Mouse (Mus musculus) neutrophil, adult 5-6 weeks (primary cell): Measurements from ENCODE around the gene Rap1a. TPM values are rescaled to one million over a fixed set of nuclear protein-coding genes. Genes with fewer than 3 reads are reported as not detected.
A peak's percentile ranks its signal among the peaks of the same experiment; 100 is the strongest.

Experiments
- ATAC-seq: fragments of 151-379, 151-347 bp; 2 replicates; pipeline ENCODE4 v1.8.0; 2017; ENCODE audit warnings: mild to moderate bottlenecking, moderate TSS enrichment; ENCODE audit not compliant: insufficient number of reproducible peaks, poor library complexity, low FRiP score, severe bottlenecking; ENCODE audit errors: extremely low read depth
- total RNA-seq: library from RNA; stranded (forward); fragments of 200-1000 nt; gene quantifications from 2 replicates; pipeline ENCODE4 v1.2.3, GENCODE M21; 2017

Gene Rap1a
- total RNA-seq, 1 experiment from 2014 or later, result 146 TPM

DNA sequence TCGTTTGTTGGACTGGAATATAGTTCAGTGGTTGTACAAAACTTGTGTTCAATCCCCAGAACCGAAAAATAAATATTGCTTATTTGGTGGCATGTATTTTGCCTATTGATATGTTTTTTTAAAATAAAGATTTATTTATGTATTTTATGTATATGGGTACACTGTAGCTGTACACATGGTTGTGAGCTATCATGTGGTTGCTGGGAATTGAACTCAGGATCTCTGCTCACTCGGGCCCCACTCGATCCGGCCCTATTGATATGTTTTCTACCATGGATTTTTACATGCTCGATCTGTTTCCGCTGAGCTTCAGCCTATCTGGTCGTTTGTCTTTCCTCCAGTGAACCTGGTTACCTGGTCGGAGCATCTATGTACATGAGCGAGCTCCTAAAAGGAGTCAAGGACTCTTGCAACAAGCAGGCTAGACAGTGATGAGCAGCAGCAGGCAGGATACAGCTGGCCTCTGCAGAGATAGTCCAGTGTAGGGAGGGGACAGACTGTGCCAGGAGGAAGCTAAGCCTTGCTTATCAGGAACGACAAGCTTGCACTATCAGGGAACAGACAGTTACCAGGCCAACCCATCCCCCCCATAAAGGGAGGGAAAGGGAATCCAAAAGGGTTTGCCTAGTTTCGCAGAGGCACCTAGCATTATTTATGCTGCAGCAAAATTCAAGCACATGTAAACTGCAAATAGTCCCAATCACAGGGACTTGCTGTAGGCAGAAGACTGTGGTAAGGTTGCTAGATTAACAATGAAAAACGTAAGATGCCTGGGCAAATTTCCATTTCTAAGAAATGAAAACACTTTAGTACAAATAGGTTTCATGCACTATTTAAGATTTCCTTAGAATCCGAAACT, 7.3 kb upstream of the Rap1a start:
- no peak for ATAC-seq

DNA sequence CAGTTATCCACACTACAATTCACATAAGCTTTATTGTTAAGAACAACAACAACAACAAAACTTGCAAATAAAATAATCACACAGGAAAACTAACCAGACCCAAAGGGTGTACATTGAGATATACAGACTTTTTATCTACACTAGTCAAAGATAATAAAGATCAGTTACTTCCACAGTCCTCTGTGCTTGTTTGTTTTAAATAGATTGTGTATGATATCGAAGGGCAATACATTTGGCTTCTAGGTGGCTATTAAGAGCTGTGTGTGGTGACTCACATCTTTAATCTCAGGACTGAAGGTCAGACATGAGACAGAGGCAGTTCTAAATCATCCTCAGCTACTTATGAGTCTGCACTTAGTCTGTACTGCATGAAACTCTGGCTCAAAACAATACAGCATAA, 6.5 kb upstream of the Rap1a start:
- ATAC-seq, result no peak

DNA sequence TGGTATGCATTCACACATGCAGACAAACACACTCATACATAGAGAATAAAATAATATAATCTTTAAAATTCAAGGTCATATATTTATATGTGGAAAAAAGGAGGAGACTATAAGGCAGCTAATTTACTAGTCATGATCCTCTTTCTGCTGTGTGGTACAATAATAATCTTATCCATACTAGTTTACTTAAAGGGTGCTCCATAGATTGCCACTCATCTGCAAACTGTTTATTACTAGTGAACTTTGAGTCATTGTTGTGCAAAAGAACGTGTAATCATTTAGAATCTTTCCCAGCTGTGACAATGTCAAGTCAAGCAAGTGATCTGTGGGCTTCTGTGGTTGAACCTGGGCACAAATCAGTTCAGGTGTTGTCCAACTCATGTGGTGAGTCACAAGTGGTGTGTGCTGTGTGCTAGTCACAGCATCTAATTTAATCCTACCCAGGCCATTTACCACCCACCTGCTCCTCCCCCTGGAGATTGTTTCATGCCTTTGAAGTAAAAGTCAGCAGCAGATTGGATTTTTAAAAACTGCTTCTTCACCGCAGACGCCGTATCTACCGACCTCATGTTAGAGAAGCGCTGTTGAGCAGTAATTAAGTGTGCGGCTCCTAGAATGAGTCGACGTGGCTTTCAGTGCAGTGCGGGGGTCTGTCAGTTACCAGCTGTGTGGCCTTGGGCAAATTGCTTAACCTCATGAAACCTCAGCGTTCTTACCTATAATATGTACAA, 5.5 kb upstream of the Rap1a start:
- ATAC-seq, result no peak

DNA sequence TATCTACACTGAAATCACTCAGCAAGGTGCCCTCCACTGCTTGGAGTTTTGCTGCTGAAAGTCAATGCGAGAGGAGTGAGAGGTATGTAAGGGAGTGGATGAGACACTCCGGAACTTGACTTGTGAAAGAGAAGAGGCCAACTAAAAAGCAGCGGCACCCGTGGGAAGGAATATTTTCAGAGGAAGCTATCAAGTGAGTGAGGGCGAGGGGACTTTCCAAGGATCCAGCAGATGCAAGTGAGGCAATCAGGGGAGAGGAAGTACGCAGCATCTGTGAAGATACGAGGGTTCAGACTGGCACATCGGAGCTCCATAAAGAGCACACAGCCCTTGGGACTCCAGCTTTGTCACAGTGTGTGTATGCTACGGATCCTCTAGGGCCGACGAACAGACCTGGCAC, 2.5 kb upstream of the Rap1a start:
- no peak for ATAC-seq

DNA sequence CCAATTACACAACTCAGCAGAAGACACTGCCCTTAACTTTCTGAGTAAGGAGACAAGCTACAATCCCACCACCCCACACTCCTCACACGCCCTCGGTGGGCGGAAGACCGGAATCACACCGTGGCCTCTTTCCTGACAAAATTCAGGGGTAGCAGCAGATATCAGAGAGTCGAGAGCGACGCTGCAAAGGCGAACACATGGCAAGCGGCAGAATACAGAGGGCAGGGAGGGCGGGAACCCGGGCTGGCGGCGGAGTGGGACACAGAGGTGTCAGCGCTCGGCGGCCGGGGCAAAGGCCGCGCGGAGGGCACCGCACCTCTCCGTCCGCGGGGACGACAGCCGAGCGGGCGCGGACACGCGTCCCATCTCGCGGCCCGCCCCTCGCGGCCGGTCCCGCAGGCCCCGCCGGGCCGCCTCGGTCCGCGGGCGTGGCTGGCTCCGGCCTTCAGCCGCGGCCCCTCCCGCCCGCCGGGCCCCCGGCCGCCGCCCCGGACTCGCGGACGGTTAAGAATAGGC, 403 bp downstream of the Rap1a start:
- ATAC-seq, result peak; percentile 17; the same call in 1 of the 2 replicates

DNA sequence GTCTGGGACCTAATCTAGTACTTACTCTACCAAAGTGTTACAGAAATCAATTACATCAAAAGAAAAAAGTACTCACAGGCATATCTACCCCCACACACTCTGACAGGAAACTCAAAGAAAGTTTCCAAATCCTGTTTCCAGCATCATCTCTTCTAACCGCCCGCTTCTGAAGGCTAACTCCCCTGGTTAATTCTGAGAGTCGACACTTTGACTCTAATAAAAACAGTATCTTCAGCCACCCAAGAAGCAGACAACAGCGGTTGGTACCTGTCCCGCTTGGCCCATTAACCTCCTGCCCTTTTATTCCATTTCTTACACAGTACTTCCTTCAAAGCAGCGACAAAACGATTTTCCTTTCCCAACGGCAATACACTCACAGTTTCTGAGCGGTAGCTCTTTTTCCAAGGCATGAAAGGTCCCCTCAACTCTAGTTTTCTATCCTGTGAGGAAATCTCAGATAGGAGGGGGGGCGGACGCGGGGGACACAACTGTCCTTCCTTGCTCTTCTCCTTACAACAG, 921 bp downstream of the Rap1a start:
- ATAC-seq, result no peak

DNA sequence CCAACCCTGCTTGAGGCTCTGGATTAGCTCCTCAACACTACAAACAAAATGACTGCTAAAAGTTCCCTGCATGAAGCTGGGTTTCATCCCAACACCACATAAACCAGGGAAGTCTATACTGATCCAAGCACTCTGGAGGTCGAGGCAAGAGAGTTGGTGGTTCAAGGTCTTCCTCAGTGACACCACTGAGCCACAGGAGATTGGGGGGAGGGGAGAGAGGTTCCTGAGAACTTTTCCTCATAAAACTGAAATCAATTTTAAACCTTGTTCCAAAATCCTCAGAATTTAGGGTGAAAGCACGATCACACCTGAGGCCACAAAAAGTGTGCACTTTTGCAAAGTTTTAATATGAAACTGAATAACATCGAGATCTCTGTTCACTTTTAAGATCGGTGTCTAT, 1.8 kb downstream of the Rap1a start:
- ATAC-seq, result no peak

DNA sequence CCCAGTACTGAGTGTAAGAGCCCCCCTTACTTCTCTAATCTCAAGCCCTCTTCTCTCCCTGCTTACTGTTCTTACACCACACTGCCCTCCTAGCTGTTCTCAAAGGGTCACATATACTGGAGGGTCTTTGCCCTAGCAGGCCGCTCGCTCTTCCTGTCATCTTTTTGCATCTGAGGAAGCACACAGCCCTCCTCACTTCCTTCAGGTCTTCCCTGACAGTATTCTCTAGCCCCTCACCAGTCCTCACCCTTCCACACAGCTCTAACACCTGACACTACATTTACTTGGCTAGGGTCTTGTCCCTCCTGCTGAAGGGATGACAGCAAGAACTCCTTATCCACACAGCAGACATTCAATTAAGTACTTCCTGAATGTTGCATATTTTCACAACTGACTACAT, 2.4 kb downstream of the Rap1a start:
- no peak for ATAC-seq

DNA sequence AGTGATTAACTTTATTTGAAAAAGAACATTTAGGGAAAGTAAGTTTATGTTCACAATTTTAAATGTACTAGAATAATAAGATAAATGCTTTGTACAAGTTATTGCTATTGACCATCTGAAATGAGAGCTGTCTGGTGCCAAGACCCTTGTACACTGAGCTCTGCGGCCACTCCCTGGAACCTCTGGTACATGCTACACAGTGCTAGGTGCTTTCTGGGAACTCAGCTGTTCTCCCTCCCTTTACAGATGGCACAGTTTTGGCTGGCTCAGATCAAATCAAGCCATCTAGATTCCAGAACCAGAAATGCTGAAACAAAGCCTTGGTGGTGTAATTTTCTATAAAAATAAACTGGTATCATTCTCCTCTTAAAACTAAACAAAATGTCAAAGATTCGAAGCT, 3.7 kb downstream of the Rap1a start:
- no peak for ATAC-seq

DNA sequence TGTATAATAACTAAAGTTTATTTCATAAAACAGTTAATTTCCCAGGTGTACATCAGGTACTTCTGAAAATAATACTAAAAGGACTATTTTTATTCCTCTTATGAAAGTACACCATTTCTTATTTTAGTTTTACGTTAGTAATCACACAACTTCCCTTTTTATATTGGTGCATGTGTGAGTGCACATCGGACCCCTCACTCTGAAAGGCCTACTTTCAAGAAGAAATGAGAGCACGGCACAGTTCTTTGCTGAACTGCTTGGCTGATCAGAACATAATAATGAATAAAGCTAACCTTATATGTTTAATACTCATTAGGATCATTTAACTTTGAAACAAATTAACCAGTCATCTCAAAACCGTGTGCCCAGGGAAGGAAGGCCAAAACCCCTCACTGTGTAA, 4.4 kb downstream of the Rap1a start:
- peak; percentile 27; the same call in 1 of the 2 replicates for ATAC-seq

DNA sequence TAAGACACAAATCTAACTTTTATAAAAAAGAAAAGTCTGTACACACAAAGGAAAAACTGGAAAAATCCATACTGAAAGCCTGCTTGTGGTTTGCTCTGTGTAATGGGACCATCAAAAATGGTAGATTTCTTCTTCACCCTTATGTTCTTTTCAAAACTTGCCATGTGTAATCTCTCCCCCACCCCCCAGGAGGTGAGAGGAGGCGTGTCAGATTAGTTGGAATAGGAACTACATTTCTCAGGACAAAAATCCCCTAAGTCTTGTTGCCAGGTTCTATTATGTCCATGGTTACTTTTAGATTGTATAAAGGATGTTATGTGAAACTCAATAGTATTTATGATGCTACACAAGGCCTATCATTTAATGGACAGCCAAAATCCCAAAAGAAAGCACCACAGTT, 6.8 kb downstream of the Rap1a start:
- ATAC-seq, result no peak

DNA sequence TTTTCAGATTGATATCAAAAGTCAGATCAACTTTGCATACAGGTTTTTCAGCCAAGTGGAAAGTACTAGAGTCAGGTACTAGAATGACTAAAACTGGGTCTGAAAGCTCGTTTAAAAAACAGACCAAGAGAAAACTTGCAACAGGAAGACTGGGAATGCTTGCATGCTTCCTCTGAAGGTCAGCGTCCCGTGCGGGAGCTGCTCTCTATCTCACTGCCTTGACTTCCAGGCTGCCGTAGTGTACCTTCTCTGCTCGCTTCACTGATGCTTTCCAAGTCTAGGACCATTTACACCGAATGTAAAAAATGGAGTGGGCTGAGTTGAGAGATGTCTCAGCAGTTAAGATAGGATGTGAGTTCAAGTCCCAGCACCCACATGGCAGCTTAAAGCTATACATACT, 8.8 kb downstream of the Rap1a start:
- no peak for ATAC-seq

DNA sequence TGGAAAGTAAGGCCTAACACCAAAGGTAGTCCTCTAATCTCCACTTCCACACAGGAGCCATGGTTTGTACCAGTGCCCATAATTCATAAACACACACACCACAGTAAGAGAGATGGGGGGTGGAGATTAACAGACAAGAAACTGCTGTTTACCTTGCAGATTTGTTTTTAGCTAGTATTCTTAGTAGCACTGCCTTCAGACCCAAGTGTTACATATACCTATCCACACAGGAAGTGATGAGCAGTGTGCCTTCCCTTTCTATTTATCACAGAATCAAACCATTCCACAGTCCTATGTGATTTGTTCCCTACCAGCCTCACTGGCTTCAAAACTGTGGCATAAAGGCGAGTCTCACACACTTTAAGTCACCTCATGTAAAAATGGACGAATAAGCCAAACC, 10.0 kb downstream of the Rap1a start:
- ATAC-seq, result no peak

DNA sequence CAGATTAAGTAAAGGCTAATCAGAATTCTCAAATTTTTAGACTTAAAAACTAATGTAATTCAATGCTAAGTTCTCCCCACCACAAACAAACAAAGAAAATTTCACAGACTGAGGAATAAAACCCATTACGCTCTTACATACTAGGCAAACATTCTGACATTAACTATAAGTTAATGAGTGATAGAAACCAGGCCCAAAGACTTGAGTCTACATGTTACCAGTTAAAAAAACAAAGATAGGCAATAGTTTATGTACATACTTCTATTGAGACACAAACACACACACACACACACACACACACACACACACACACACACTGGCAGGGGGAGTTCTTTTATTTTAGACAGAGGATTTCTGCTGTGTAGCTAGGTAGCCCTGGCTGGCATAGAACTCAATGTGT, 10.8 kb downstream of the Rap1a start:
- ATAC-seq, result no peak

DNA sequence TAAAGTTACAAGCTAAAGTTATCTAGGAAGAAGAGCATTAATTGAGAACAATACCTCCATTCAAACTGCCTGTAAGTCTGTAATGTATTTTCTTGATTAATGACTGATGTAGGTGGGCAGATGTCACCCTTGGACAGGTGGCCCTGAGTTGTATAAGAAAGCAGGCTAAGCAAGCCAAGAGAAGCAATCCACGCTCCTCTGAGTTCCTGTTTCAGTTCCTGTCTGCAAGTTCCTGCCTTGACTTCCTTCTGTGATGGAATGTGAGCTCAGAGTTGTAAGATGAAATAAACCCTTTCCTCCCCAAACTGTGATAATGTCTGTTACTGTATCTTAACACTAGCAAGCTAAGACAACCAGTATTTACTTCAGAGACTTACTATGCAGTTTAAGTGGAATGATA, 11.4 kb downstream of the Rap1a start:
- peak; percentile 66 for ATAC-seq

DNA sequence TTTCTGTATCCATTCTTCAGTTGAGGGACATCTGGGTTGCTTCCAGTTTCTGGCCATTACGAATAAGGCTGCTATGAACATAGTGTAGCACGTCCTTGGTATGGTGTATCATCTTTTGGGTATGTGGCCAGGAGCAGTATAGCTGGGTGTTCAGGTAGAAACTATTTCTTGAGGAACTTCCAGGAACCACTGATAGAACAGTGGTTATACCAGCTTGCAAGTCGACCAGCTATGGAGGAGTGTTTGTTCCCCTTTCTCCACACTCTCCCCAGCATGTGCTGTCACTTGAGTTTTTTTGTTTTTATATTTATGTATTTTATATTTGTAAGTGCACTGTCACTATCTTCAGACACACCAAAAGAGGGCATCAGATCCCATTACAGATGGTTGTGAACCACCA, 13.8 kb downstream of the Rap1a start:
- ATAC-seq, result no peak

DNA sequence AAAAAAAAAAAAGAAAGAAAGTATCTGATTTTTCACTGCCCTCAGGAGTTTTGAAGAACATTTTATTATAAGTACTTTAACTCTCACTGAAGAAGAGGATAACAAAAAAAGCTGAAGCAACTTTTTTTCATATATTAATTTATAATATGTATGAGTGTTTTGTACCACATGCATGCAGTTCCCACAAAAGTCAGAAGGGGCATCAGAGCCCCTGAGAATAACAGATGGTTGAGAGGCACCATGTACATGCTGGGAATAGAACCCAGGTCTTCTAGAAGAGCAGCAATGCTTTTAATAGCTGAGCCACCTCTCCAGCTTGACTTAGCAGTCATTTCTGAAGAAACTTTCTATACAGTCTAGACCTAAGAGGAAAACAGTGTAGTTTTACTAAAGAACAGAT, 15.3 kb downstream of the Rap1a start:
- ATAC-seq, result no peak

DNA sequence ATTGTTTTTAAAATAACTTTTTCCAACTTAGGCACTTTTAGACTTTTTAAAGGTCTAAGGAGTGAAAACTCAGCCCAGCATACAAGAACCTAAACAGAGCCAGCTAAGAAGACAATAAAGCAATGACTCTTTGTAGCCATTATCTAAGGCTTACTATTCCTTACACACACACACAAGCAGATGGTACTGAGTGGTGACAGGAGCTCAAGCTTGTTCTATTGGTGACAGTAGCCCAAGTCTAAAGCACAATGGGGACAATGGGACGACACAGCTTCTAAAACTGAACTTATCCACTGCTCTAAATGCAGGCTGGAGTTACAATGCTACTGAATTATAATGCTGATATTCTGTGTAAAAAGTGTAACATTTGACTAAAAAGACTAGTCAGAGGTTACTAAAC, 17.3 kb downstream of the Rap1a start:
- ATAC-seq, result no peak

DNA sequence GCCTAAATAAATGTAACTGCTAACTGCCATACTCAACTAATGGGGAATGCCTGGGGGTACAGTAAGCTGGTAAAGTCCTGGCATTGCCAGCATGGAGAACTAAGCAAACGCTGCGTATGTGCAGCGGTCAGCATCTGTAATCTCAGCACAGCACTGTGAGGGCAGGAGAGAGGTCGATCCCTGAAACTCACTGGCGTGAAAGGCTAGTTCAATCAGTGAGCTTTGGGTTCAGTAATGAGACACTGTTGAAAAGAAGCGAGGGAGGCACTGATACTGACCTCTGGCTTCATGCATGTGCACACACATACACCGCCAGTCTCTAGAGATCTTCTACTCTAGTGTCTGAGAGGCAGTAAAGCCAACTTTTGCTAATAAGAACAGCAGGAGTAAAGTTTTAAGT, 18.7 kb downstream of the Rap1a start:
- ATAC-seq, result no peak

DNA sequence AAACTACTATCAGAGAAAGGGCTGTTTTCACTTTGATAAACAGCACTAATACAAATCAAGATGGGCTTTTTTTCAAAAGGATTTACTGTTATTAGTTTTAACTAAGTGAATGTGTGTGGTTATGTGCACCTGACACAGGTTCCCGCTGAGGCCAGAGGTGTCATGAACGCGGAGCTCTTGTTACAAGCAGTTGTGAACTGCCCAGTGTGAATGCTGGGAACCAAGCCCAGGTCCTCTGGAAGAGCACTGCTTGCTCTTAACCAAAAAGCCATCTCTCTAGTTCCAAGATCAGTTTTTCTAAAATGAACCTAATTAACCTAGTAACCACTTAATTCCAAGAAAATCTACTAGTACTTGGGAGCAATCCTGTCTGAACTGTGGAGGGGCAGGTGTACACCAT, 23.1 kb downstream of the Rap1a start:
- no peak for ATAC-seq
